Mouse (Mus musculus) adrenal gland, adult 2 months (tissue): ENCODE data around the gene Pfkfb3. TPM values are rescaled to one million over a fixed set of nuclear protein-coding genes. Genes with fewer than 3 reads are reported as not detected.

Source experiments
- DNase-seq: peaks from one replicate; pipeline ENCODE4 v3.0.0; 2021
- polyA plus RNA-seq: library from polyadenylated mRNA; depleted of rRNA; stranded (reverse); fragments of >200 nt; gene quantifications from 2 replicates; pipeline ENCODE4 v1.2.3, GENCODE M21; 2012; rRNA removed
- total RNA-seq, 2 experiments: library from RNA; stranded (reverse); gene quantifications; 2 replicates each; pipeline ENCODE4 v1.2.3; 2021

The Pfkfb3 gene
- total and polyA plus RNA-seq, 3 experiments: 26.0 to 230 (median 163) TPM

DNA sequence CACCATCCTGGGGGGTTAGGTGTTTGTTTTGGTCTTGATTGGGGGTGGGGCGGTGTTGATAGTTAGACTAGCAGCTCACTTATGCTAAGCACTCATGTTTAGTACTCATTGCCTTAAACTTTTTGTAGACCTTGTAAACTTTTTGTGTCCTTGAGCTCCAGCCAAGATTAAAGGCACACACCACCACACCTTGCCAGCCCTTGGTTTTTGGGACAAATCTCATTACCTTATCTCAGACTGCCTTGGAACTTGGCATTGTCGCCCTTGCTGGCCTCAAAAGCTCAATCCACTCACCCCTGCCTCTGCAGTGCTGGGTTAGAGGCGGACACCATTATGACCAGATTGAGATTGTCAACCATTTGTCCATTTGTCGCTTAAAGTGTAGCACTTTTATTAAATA is 125.3 kb downstream of the Pfkfb3 start:
- DNase-seq: peak; percentile 23

DNA sequence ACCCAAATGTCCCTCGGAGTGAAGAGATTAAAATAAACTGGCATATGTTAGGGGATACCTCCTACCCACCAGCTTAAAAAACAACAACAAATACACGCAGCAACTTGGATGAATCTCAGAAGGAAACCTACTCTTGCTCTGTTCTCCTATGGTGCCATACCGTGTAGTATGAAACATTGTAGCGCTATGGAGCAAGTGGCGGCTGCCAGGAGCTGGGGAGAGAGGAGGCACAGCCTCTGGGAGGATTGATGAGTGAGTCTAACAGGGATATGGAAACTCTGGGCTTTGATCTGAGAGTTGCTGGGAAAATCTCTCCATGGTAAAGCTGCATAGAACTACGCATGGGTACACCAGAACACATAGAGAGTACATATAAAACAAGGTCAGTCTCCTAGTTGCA is 126.3 kb downstream of the Pfkfb3 start:
- DNase-seq: no peak

DNA sequence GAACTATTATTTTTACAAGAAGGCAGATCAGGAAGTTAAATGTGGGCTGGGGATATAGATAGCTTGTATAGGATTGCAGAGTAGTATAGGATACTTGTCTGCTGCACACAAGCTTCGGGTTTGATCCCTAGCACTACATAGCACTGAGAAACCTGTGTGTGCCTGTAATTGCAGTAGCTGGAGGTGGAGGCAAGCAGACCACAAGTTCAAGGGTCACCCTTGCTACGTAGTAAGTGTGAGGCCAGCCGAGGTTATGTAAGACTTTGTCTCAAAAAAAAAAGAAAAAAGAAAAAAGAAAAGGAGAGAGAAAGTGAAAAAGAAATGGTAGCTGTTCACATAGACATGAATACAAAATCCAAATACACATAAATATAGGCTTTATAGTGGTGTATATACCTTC is 127.5 kb downstream of the Pfkfb3 start:
- no peak for DNase-seq

DNA sequence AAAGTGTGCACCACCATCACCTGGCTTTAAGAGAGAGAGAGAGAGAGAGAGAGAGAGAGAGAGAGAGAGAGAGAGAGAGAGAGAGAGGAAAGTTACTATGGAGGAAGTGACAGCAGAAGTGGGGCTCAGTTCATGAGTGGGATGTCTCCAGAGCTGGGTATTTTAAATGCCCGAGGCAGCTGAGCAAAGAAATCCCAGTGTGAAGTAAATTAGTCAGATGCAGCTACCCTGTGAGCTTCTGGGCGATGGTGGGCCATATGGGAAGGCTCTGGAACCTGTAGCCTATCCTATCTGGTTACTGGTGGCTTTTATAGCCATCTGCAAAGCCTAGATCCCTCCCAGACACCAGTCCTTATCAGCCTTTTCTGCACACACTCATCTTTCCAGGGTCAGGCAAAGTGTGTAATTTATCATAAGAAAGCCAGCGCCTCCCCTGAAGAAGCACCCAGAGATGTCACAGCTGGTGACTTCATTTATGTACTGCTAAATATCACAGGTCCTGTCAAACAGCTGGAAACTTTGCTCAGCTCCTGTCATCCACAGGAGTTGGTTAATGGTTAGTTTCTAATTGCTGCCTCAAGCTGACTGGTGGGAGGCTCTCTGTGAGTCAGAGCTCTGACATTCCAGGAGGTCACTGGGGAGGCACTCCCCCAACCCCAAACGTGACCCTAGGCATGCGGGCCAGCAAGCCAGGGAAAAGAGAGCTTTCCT is 128.3 kb downstream of the Pfkfb3 start:
- DNase-seq: peak; percentile 60

DNA sequence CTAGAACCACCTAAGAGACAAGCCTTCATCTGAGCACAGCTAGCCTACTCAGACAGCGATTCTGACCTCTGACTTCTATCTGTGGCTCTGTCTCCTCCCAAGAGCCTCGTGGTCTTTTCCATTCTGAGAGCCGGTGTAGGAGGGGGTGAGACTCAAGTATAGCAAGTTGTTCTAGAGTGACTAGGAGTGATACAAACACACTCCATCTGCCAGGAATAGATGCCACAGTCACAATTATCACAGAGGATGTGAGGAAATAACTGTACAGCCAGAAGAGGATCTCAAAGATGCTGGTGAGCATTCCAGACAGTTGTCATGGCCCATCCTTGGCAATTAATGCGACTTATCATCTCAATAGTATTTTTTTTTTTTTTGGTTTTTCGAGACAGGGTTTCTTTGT is 129.6 kb downstream of the Pfkfb3 start:
- DNase-seq: no peak

DNA sequence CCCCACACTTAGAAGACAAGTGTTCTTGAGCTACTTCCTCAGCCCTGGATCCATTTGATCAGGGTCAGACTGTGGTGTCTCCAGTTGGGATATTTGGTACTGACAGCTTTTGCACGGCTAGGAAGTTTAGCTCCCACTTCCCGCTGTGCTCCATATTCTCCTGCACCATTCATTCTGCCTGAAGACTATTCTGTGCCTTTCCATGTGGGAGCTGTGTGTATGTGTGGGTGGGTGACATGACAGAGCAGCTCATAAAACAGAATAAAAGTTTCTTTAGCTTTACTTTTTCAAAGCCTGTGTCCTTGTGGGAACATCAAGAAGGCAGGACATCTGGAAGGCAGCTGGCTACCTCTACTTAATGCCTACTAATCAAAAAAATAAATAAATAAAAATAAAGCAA is 130.5 kb downstream of the Pfkfb3 start:
- DNase-seq: no peak

DNA sequence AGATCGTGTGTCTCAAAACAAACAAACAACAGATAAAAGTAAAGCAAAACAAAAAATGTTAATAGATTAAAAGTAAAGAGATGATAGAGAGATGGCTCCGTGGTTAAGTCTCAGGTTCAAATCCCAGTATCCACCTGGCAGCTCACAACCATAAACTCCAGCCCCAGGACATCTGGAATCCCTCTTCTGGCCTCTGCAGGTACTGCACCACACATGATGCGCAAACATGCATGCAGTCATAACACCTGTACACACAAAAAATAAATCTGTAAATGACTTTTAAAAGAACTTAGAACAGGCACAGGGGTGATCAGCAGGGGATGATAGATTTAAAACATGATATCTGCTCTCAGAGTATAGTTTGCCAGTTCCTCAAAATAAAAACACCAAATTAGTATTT is 131.5 kb downstream of the Pfkfb3 start:
- no peak for DNase-seq

Other genes with a start within 250 kb of the Pfkfb3 start
- gene Rbm17, start 50.1 kb upstream of the Pfkfb3 start, total RNA-seq: 100 to 1,000 TPM in 1 of 2 experiments, 10 to 100 TPM in 1; 98.1 to 104 TPM
- 12.8 and 21.1 TPM in 2 replicates for gene Rbm17, start 50.1 kb upstream of the Pfkfb3 start, polyA plus RNA-seq
- gene Gm17490, start 72.2 kb upstream of the Pfkfb3 start, total RNA-seq: not detected
- not detected in 2 replicates for gene Gm17490, start 72.2 kb upstream of the Pfkfb3 start, polyA plus RNA-seq
- gene Il2ra, start 88.7 kb upstream of the Pfkfb3 start, total RNA-seq: under 1 TPM; 0.29 to 0.41 TPM
- 0.07 TPM in 1 of 2 replicates, not detected in the other for gene Il2ra, start 88.7 kb upstream of the Pfkfb3 start, polyA plus RNA-seq
- 10 to 100 TPM; 26.8 to 29.9 TPM for gene Il15ra, start 151.2 kb upstream of the Pfkfb3 start, total RNA-seq
- gene Il15ra, start 151.2 kb upstream of the Pfkfb3 start, polyA plus RNA-seq: 13.0 and 15.4 TPM in 2 replicates
- gene Fbh1, start 223.5 kb upstream of the Pfkfb3 start, total RNA-seq: 10 to 100 TPM; 52.9 to 80.8 TPM
- gene Fbh1, start 223.5 kb upstream of the Pfkfb3 start, polyA plus RNA-seq: 32.1 and 42.5 TPM in 2 replicates
- gene Ankrd16, start 223.8 kb upstream of the Pfkfb3 start, total RNA-seq: 10 to 100 TPM; 24.3 to 32.5 TPM
- gene Ankrd16, start 223.8 kb upstream of the Pfkfb3 start, polyA plus RNA-seq: 39.6 and 41.2 TPM in 2 replicates